Mouse (Mus musculus): ENCODE measurements around the gene Ano7. TPM values are rescaled to one million over a fixed set of nuclear protein-coding genes. Genes with fewer than 3 reads are reported as not detected.

Gene Ano7
- total and polyA plus RNA-seq, 3 experiments, result 0.03 TPM; not detected in 2

- TF ChIP-seq POLR2AphosphoS5 (IDR thresholded peaks at IDR 0.05; ENCODE audit: borderline replicate concordance, low read depth, low read length) (no peak), ZNF384 (IDR thresholded peaks at IDR 0.05; ENCODE audit: low read depth, low read length) (no peak), MYB (IDR thresholded peaks at IDR 0.05; ENCODE audit: low read depth, low read length) (no peak), HCFC1 (IDR thresholded peaks at IDR 0.05; ENCODE audit: low read depth, low read length) (peak; percentile 92), ZC3H11A (IDR thresholded peaks at IDR 0.05; ENCODE audit: low read depth, low read length) (no peak), KAT2A (conservative IDR thresholded peaks at IDR 0.05; ENCODE audit: low read depth, low read length) (peak; percentile 56; the same call in 1 of the 2 replicates), CHD2 (IDR thresholded peaks at IDR 0.05; ENCODE audit: low read length) (no peak), RAD21 (IDR thresholded peaks at IDR 0.05; ENCODE audit: low read depth, low read length) (no peak), GATA1 (IDR thresholded peaks at IDR 0.05; ENCODE audit: low read depth, low read length) (no peak), SIN3A (IDR thresholded peaks at IDR 0.05; ENCODE audit: low read length) (peak; percentile 100), UBTF (IDR thresholded peaks at IDR 0.05; ENCODE audit: borderline replicate concordance, insufficient read depth, low read depth, low read length) (no peak), TCF12 (IDR thresholded peaks at IDR 0.05; ENCODE audit: low read depth, low read length) (peak; percentile 25; the same call in 1 of the 2 replicates), NELFE (IDR thresholded peaks at IDR 0.05; ENCODE audit: low read depth, low read length) (peak; percentile 60; the same call in 1 of the 2 replicates), MXI1 (IDR thresholded peaks at IDR 0.05; ENCODE audit: low read depth, low read length) (peak; percentile 97), MAX (IDR thresholded peaks at IDR 0.05; ENCODE audit: low read length) (peak; percentile 70), ETS1 (IDR thresholded peaks at IDR 0.05; ENCODE audit: low read depth, low read length) (peak; percentile 55; the same call in 1 of the 2 replicates), USF2 (IDR thresholded peaks at IDR 0.05; ENCODE audit: borderline replicate concordance in 1 of 2, insufficient read depth in 1 of 2, low read depth in 1 of 2, low read length in 2 of 2) (no peak), MAFK (IDR thresholded peaks at IDR 0.05; ENCODE audit: borderline replicate concordance, low read depth, low read length) (no peak), NRF1 (IDR thresholded peaks at IDR 0.05; ENCODE audit: insufficient read depth, low read depth, low read length, poor library complexity, severe bottlenecking) (peak; percentile 65), TBP (IDR thresholded peaks at IDR 0.05; ENCODE audit: low read depth, low read length) (peak; percentile 66)
Measured at GRCm38 (mm10) chr1:93342648-93343503, 30.9 kb upstream of the Ano7 start, which contains the start of the genes Ppp1r7 and Pask (continued).

DNA sequence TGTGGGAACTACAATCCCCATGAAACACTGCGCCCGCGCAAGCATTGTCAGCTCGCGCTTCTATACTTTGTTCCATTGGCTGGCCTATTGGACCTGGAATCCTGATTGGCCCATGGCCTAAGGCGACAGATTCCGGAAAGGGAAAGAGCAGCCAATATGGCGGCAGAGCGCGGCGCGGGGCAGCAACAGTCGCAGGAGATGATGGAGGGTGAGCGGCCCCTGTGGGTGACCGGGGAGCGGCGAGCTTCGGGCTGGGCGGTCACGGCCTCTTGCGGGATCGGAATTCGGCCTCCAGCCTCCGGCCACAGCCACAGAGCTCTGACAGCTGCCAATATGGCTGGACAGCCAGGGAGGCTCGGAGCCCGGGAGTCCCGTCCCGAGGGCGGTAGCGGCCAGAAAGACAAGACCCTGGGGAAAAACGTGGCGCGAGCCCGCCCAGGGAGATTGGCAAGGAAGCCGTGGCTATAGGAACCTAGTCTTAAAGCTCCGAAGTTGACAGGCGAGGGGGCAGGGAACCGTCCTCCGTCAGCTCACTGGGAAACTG lies 30.2 kb upstream of the Ano7 start:
- Histone ChIP-seq H3K36me3 (ENCODE audit: control insufficient read depth in 1 of 2, insufficient read depth in 2 of 2, low read length in 2 of 2) (peaks cover 11 to 22% of the 10 kb centered on the region in 2 experiments), H3K4me1 (ENCODE audit: control insufficient read depth in 1 of 2, insufficient read depth in 2 of 2, low read length in 2 of 2) (peaks cover 6 to 14% of the 10 kb centered on the region in 2 experiments; a peak in 3 of 4 replicates), H3K27me3 (ENCODE audit: control insufficient read depth in 1 of 2, insufficient read depth in 2 of 2, low read length in 2 of 2) (no peaks in the 10 kb centered on the region), H3K27ac (ENCODE audit: control insufficient read depth, low read depth, low read length) (peak overlapping the region; percentile 23), H3K4me3 (ENCODE audit: control insufficient read depth in 1 of 2, insufficient read depth in 1 of 2, low read depth in 2 of 2, low read length in 2 of 2) (peak overlapping the region; percentile 74 to 84), H3K79me2 (ENCODE audit: control insufficient read depth, insufficient read depth, low read length, poor library complexity) (peaks cover 35% of the 10 kb centered on the region), H3K9me3 (replicated peaks; ENCODE audit: insufficient read depth, low read length) (no peaks in the 10 kb centered on the region), H3K9ac (ENCODE audit: control insufficient read depth, low read depth, low read length, poor library complexity, severe bottlenecking) (peak overlapping the region; percentile 89)
- peak; percentile 99 for DNase-seq (ENCODE audit: low read depth, low spot score)
- TF ChIP-seq CHD1 (IDR thresholded peaks at IDR 0.05; ENCODE audit: low read depth, low read length) (no peak), GATA1 (IDR thresholded peaks at IDR 0.05; ENCODE audit: low read depth, low read length) (no peak), MXI1 (IDR thresholded peaks at IDR 0.05; ENCODE audit: low read depth, low read length) (peak; percentile 50; the same call in 1 of the 2 replicates), ELF1 (IDR thresholded peaks at IDR 0.05; ENCODE audit: low read depth, low read length) (peak; percentile 95), MAFK (IDR thresholded peaks at IDR 0.05; ENCODE audit: borderline replicate concordance, low read depth, low read length) (no peak), MYB (IDR thresholded peaks at IDR 0.05; ENCODE audit: low read depth, low read length) (no peak), ZC3H11A (IDR thresholded peaks at IDR 0.05; ENCODE audit: low read depth, low read length) (no peak), ZKSCAN1 (IDR thresholded peaks at IDR 0.05; ENCODE audit: low read depth, low read length) (no peak), CTCF (IDR thresholded peaks at IDR 0.05 in 2 of 3, conservative IDR thresholded peaks at IDR 0.05 in 1 of 3; ENCODE audit: control insufficient read depth in 1 of 3, insufficient read depth in 1 of 3, low read depth in 2 of 3, low read length in 3 of 3, poor library complexity in 1 of 3, severe bottlenecking in 1 of 3) (peak in 1 of 3 experiments; percentile 19; a peak in 1 of 6 replicates), GABPA (IDR thresholded peaks at IDR 0.05; ENCODE audit: low read depth, low read length) (no peak), BHLHE40 (IDR thresholded peaks at IDR 0.05; ENCODE audit: borderline replicate concordance, low read depth, low read length) (no peak), E2F4 (IDR thresholded peaks at IDR 0.05; ENCODE audit: borderline replicate concordance, low read depth, low read length) (no peak), ETS1 (IDR thresholded peaks at IDR 0.05; ENCODE audit: low read depth, low read length) (no peak), TBP (IDR thresholded peaks at IDR 0.05; ENCODE audit: low read depth, low read length) (peak; percentile 93), USF2 (IDR thresholded peaks at IDR 0.05; ENCODE audit: borderline replicate concordance in 1 of 2, insufficient read depth in 1 of 2, low read depth in 1 of 2, low read length in 2 of 2) (no peak), ZNF384 (IDR thresholded peaks at IDR 0.05; ENCODE audit: low read depth, low read length) (no peak), MAZ (IDR thresholded peaks at IDR 0.05; ENCODE audit: low read depth, low read length) (0 out of 2 replicates have a peak, but pooled peaks have one; percentile 5), POLR2AphosphoS5 (IDR thresholded peaks at IDR 0.05; ENCODE audit: borderline replicate concordance, low read depth, low read length) (no peak), MEF2A (IDR thresholded peaks at IDR 0.05; ENCODE audit: extremely low read depth, insufficient replicate concordance, low read depth, low read length, poor library complexity, severe bottlenecking) (no peak)

Data from MEL (cell line).